Mouse (Mus musculus) NIH3T3 (cell line): ENCODE data around the gene Macrod2.
A peak's percentile ranks its signal among the peaks of the same experiment; 100 is the strongest.

Source experiments
- DNase-seq: peaks from one replicate; pipeline ENCODE4 v3.0.0-alpha.2; 2012; ENCODE audit warnings: low read depth

Macrod2 gene

DNA sequence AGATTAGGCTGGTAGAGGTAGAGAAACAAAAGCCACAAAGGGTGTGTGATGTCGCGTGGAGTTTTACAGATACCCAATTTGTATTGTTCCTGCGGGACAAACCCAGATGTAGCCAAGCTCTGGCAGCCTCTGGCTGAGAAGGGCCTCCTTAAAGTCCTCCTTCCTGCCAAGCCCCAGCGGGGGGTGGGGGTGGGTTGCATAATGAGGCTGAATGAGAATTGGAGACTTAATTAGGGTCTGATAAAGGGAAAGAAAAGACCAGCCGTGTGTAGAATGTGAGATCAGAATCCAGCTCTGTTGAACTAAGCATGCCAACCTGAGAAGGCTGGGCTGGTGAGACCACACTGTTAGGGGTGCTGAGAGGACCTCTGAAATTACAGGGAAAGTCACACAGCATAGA lies 1967.8 kb downstream of the Macrod2 start:
- no peak for DNase-seq

- no peak for DNase-seq
These were observed 1978.9 kb downstream of the Macrod2 start for GRCm38 (mm10) chr2:142373978-142374377.

DNA sequence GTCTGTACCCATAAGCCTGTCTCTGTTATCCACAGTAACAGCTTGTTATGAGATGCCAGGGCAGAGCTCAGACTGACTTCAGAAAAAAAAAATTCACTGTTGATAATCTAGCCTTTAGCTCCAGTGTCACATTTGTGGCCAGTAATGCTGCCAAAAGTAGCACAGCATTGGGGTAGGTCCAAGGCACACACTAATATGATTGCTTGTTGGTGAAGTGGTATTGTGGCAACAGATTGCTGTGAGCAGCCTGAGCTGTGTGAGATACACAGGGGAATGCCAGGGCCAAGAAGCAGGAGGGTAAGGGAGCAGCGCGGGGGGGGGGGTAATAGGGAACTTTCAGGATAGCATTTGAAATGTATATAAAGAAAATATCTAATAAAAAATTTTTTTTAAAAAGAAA lies 1985.5 kb downstream of the Macrod2 start:
- no peak for DNase-seq

GRCm38 (mm10) chr2:142381081-142381579 lies 1986.0 kb downstream of the Macrod2 start:
- DNase-seq, result no peak

DNA sequence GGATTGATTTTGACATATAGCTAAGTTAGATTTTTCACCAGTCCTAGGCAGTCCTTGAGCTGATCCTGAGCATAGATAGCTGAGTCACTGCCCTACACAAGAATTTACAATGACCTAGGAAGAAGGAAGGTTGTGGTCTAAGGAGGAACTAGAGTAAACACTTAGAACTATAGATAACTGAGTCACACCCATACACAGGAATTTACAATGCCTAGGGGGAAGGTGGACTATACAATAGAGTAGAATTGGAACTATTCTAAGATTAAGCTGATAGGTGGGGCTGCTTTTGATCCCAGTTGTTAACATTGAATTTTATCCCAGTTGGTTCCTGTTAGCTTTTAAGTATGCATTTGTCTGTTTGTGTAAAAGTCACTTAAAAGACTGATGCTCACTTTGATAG lies 1998.4 kb downstream of the Macrod2 start:
- DNase-seq, result no peak

DNA sequence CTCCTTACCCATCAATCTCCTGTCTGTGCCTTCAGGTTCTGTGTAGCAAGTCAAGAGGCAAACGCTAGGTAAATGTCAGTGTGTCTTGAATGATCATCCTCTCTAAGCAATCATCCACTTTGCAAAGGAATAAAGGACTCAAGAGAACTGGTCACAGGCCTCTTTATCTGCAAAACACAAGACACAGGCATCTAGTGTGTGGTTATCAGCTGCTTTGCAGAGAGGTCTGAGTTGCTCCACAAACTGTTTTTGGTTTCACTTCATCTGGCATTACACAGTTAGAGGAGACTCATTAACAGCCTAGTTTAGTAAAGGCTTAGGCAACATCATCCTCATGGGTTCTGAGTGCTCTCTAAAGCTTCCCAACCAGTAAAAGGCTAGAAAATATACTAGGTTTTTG lies 2004.4 kb downstream of the Macrod2 start:
- no peak for DNase-seq

GRCm38 (mm10) chr2:142400781-142401180 lies 2005.7 kb downstream of the Macrod2 start:
- no peak for DNase-seq

GRCm38 (mm10) chr2:142401359-142401758 lies 2006.2 kb downstream of the Macrod2 start:
- peak; percentile 8 for DNase-seq

GRCm38 (mm10) chr2:142403394-142403793 lies 2008.3 kb downstream of the Macrod2 start:
- DNase-seq, result no peak

DNA sequence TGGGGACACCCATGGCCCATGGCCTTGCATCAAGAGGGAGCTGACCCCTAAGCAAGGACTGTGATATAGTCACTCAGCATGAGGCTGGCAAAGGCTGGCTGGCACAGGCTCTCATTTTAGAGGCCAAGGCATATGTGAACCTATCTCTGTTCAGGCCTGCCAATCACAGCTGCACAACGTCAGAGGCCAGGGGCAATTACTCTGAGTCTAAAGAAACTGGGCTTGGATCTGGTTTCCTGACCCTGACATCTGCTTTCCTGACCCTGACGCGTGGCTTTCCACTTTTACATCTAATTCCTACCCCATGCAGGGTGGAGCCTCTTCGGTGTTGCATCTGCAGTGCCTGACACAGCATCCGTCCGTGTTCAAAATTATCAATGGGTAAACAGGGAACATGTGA lies 2009.2 kb downstream of the Macrod2 start:
- DNase-seq, result no peak

GRCm38 (mm10) chr2:142407341-142407740 lies 2012.2 kb downstream of the Macrod2 start:
- no peak for DNase-seq

- DNase-seq, result no peak
These were observed 2015.0 kb downstream of the Macrod2 start for GRCm38 (mm10) chr2:142410124-142410523.

DNA sequence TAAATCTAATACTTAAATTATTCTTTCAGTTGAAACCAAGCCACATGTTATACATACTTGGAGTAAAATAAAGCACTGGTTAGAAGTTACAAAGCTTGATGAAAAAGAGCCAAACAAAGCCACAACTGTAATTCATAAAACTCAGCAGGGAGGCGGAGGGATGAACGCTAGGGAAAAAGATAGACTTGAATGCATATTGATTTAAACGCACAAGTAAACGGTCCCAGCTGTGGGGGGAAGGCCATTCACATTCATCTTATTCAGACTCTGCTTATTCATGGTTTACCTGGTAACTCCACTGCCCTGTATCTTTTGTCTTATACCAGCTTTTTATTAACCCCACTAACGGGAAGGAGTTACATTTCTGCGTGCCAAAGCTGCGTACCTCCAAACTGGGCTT lies 2038.0 kb downstream of the Macrod2 start:
- DNase-seq, result no peak

GRCm38 (mm10) chr2:142434731-142435130 lies 2039.6 kb downstream of the Macrod2 start:
- no peak for DNase-seq

GRCm38 (mm10) chr2:142437606-142438461 lies 2042.7 kb downstream of the Macrod2 start:
- DNase-seq, result no peak
